Mouse (Mus musculus) heart, postnatal 0 days (tissue): ENCODE measurements around the gene Lta.

ENCODE experiments used
- CTCF ChIP-seq: IDR thresholded peaks from 2 replicates; pipeline ENCODE4 v1.5.1; 2016; ENCODE audit warnings: antibody characterized with exemption, control low read depth, low read depth
- EP300 ChIP-seq: IDR thresholded peaks from 2 replicates; pipeline ENCODE4 v1.6.1; 2016; ENCODE audit warnings: antibody characterized with exemption, low read depth

DNA sequence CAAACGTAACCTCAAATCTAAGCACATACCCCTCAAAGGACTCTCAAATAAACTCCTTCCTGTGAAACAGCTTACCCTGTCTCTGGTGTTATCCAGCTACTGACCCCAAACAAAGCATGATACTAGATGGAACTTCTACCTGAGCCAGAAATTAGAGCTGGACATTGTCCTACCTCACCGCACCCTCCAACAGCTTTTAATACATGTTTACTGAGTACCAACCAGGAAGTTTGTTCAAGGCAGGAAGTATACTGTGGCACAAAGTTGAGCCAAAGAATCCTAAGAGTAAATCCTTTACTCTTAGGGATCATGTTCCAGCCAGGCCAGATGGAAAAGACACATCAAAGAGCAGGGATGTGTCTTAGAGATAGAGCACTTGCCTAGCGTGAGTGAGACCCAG, 5.4 kb upstream of the Lta start:
- TF ChIP-seq EP300 (no peak), CTCF (no peak)
